27 mouse cellular contexts compared by ENCODE assay signal in the genomic region with DNA sequence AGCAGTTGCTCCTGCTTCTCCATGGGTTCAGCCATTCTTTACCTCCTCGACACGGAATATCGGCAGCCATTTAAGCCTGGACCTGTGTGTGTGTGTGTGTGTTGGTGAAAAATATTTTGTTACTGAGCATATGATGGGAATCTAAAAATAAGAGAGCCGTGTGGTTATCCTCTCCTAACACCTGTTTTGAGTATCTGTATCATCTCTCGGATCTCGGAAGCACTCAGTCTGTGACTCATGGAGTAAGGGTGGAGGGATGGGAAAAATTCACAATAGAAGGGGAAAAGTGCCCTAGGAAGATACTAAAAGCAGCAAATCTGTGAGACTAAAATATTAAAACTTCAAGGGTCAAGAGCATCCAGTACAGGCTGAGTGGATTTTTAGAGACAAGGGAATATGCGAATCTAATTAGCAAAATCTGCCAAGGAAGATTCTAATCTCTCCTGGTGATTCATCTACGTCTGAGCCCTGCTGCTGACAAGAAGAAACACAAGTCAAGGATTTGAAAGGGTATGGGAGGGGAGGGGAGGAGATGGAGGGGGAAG.
DNase-seq lines count a peak whose midpoint lies in the region; ATAC-seq and TF ChIP-seq lines count a peak whose summit lies in the region.
"Had no signal": no experiment of that assay in that cellular context is flagged by ENCODE, and none has a peak within 500 bp of the region (broad histone marks: within the 10 kb centered on the region; RNA-seq: fewer than 3 reads in every experiment).

No protein-coding gene starts in this region.

- H3K79me2 ChIP-seq in myocyte (ENCODE audit: control insufficient read depth, insufficient read depth) = no peaks in the 10 kb centered on the region

- H3K27me3 ChIP-seq in myocyte (ENCODE audit: control insufficient read depth, insufficient read depth, insufficient read length) = no peaks in the 10 kb centered on the region
- H3K27me3 ChIP-seq: CH12.LX; embryonic facial prominence, embryonic 15.5 days; forebrain, embryonic 15.5 days; heart, embryonic 12.5 days; heart, embryonic 15.5 days; hindbrain, embryonic 15.5 days had no signal

- peak; percentile 80 for ATAC-seq in frontal cortex, adult (ENCODE audit: low TSS enrichment)
- ATAC-seq: forebrain, embryonic 15.5 days; intestine, postnatal 0 days had no signal

- DNase-seq in frontal cortex, postnatal 14 days (ENCODE audit: low spot score in 2 of 2) = no peak
- peak; percentile 12 for DNase-seq in 3T3-L1 (ENCODE audit: low read depth, low spot score)
- DNase-seq in NIH3T3 (ENCODE audit: low read depth) = peak; percentile 33
- no peak for DNase-seq in left cerebral cortex, adult 11 months (ENCODE audit: low spot score)
- DNase-seq in kidney, postnatal 4 days = no peak
- DNase-seq: adrenal gland, postnatal 10 days; adrenal gland, postnatal 36 days; cerebellum, adult 11 months; cerebellum, adult 8-10 months; cerebellum, postnatal 10 days; cerebellum, postnatal 36 days; embryo, embryonic 11 days; gastrocnemius, adult 2 months; gastrocnemius, postnatal 14 days; heart, adult 18-20 months; heart, postnatal 10 days; heart, postnatal 36 days had no signal

- H3ac ChIP-seq in myocyte (ENCODE audit: control insufficient read depth, insufficient read length) = no peak overlapping the region

- no peak overlapping the region for H3K4me3 ChIP-seq in myocyte
- H3K4me3 ChIP-seq: embryonic facial prominence, embryonic 15.5 days; forebrain, embryonic 15.5 days; gastrocnemius, adult 2 months; heart, embryonic 12.5 days; heart, embryonic 15.5 days; hindbrain, embryonic 15.5 days had no signal

- H3K36me3 ChIP-seq in myocyte (ENCODE audit: control insufficient read depth, insufficient read depth) = no peaks in the 10 kb centered on the region
- H3K36me3 ChIP-seq: embryonic facial prominence, embryonic 15.5 days; forebrain, embryonic 15.5 days; G1E; heart, embryonic 12.5 days; heart, embryonic 15.5 days; hindbrain, embryonic 15.5 days had no signal

- peak overlapping the region; percentile 64 for H3K4me2 ChIP-seq in myocyte (ENCODE audit: low read depth)
- H3K4me2 ChIP-seq: embryonic facial prominence, embryonic 15.5 days; forebrain, embryonic 15.5 days; heart, embryonic 12.5 days; heart, embryonic 15.5 days; hindbrain, embryonic 15.5 days had no signal

- no peak for TF ChIP-seq POLR2A in myocyte (IDR thresholded peaks at IDR 0.05; ENCODE audit: insufficient read length, low read depth)

TF ChIP-seq in myocyte, 11 proteins besides CTCF, POLR2A, EP300 and RAD21:
- TF ChIP-seq TCF3 (IDR thresholded peaks at IDR 0.05; ENCODE audit: insufficient read length, low read depth) = no peak
- TF ChIP-seq REST (IDR thresholded peaks at IDR 0.05; ENCODE audit: insufficient read depth, insufficient read length) = no peak
- TF ChIP-seq MYOD1 (IDR thresholded peaks at IDR 0.05; ENCODE audit: control insufficient read depth in 1 of 3, insufficient read length in 2 of 3, low read depth in 2 of 3) = peak in 2 of 3 experiments; percentile 16 to 38
- no peak for TF ChIP-seq SRF (IDR thresholded peaks at IDR 0.05; ENCODE audit: control insufficient read depth, insufficient read length, low read depth)
- peak in 1 of 3 experiments; percentile 19 for TF ChIP-seq MYOG (IDR thresholded peaks at IDR 0.05; ENCODE audit: control insufficient read depth in 1 of 3, insufficient read depth in 1 of 3, insufficient read length in 2 of 3, low read depth in 2 of 3)

Comparison
In these comparisons a context has a peak if more than half of its experiments do, and no peak if none do; other contexts are left out.
1. DNase-seq: peak in 3T3-L1 (single experiment) and NIH3T3 (single experiment); none in frontal cortex, postnatal 14 days (0 of 2), left cerebral cortex, adult 11 months (single experiment) and kidney, postnatal 4 days (0 of 2).